15 mouse cellular contexts compared by ENCODE assay signal in genomic region chr12:111716505-111716904, GRCm38 (mm10).
"Had no signal": no experiment of that assay in that cellular context is flagged by ENCODE, and none has a peak within 500 bp of the region (broad histone marks: within the 10 kb centered on the region; RNA-seq: fewer than 3 reads in every experiment).

No protein-coding gene starts in this region.

- DNase-seq: retina, postnatal 1 day; right cerebral cortex, adult 18-20 months; right cerebral cortex, postnatal 14 days; right cerebral cortex, postnatal 25 days; right cerebral cortex, postnatal 4 days; spleen, adult 18-20 months; thymus, adult 18-20 months; thymus, adult 2 months; thymus, postnatal 14 days; thymus, postnatal 25 days; thymus, postnatal 36 days; thymus, postnatal 4 days had no signal

- H3K27me3 ChIP-seq: neural tube, embryonic 15.5 days; stomach, embryonic 15.5 days had no signal

- H3K9ac ChIP-seq: neural tube, embryonic 15.5 days; stomach, embryonic 15.5 days had no signal

- H3K4me3 ChIP-seq: neural tube, embryonic 15.5 days; stomach, embryonic 15.5 days had no signal

- H3K9me3 ChIP-seq: neural tube, embryonic 15.5 days; stomach, embryonic 15.5 days had no signal

- H3K4me2 ChIP-seq: neural tube, embryonic 15.5 days; stomach, embryonic 15.5 days had no signal

- H3K27ac ChIP-seq: neural tube, embryonic 15.5 days; stomach, embryonic 15.5 days; stomach, postnatal 0 days had no signal
